Mouse (Mus musculus): ENCODE data around the gene Peak1. TPM values are rescaled to one million over a fixed set of nuclear protein-coding genes. Genes with fewer than 3 reads are reported as not detected.
"Not testable (repeated sequence)": the region's sequence is repeated elsewhere in the genome, so short reads cannot be mapped to it uniquely, and the experiment has no call there.

Gene Peak1
- polyA plus RNA-seq, 1 experiment: 14.4 TPM

DNA sequence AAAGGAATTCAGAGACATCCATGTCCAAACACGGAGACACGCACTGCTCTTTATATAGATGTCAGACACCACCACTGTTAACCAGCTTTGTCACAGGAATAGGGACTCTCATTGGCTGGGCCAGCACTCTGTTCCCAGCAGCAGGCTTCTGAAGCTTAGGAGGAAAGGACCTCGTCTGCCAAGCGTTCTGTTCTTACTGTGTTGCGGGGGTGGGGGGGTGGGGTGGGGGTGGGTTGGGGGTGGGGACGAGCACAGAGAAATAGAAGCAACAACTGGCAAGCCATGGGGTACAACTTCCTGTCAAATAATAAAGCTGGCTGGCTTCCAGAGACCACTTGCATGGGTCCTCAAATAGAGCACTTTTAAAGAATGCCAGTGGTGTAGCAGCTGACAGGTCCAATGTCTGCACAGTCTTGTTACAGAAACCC, 182.0 kb downstream of the Peak1 start:
- no peak overlapping the region for H3K4me3 ChIP-seq (ENCODE audit: insufficient read depth, poor library complexity, severe bottlenecking)
- TF ChIP-seq MAX (IDR thresholded peaks at IDR 0.05): no peak
- no peak for TF ChIP-seq CTCF (IDR thresholded peaks at IDR 0.05; ENCODE audit: control insufficient read depth, insufficient read depth, insufficient read length)
- no peak for TF ChIP-seq MYOD1 (IDR thresholded peaks at IDR 0.05; ENCODE audit: control insufficient read depth, insufficient read length, low read depth)
- no peak for TF ChIP-seq MYOG (IDR thresholded peaks at IDR 0.05; ENCODE audit: control insufficient read depth, extremely low read depth, insufficient read length)
- TF ChIP-seq FOSL1 (IDR thresholded peaks at IDR 0.05; ENCODE audit: insufficient read depth, low read length, poor library complexity, severe bottlenecking): no peak
- TF ChIP-seq USF1 (IDR thresholded peaks at IDR 0.05; ENCODE audit: low read depth): no peak
- no peak for TF ChIP-seq CEBPB (IDR thresholded peaks at IDR 0.05; ENCODE audit: low read depth)

DNA sequence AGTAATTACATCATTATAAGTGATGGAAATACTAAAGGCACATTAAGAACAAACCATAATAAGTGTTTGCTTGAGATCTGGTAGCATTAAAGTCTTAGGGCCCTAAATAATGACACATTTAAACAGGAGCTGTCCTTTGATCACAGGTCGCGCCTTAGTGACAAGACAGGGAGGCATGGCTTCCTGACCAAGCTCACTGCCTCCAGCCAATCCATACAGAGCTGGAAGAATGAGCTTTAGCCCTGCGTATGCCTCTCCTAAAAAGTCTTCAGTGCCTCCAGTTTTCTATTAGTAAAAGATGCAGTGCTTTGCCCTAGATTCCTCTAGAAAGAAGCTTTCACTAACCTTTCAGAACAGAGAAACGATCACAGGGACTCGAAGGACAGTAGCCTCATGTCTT, 182.6 kb downstream of the Peak1 start:
- no peak overlapping the region for H3K4me3 ChIP-seq (ENCODE audit: insufficient read depth, poor library complexity, severe bottlenecking)
- TF ChIP-seq FOSL1 (IDR thresholded peaks at IDR 0.05; ENCODE audit: insufficient read depth, low read length, poor library complexity, severe bottlenecking) (no peak), MAX (IDR thresholded peaks at IDR 0.05) (no peak), USF1 (IDR thresholded peaks at IDR 0.05; ENCODE audit: low read depth) (no peak)
- H3K79me3 ChIP-seq (ENCODE audit: low read depth): peaks cover 1% of the 10 kb centered on the region
- no peak overlapping the region for H3ac ChIP-seq (ENCODE audit: control insufficient read depth, insufficient read length, low read depth)
- peaks cover 13% of the 10 kb centered on the region for H3K36me3 ChIP-seq (ENCODE audit: control insufficient read depth, insufficient read depth)
- no peaks in the 10 kb centered on the region for H3K27me3 ChIP-seq (ENCODE audit: control insufficient read depth, insufficient read depth, insufficient read length)
- H3K79me2 ChIP-seq (ENCODE audit: control insufficient read depth, insufficient read depth): no peaks in the 10 kb centered on the region

More for the DNA sequence above, 182.0 kb downstream of the Peak1 start:
- Histone ChIP-seq H3K79me3 (ENCODE audit: low read depth) (no peaks in the 10 kb centered on the region), H3K27me3 (ENCODE audit: control insufficient read depth, insufficient read depth, insufficient read length) (no peaks in the 10 kb centered on the region), H3K36me3 (ENCODE audit: control insufficient read depth, insufficient read depth) (peaks cover 17% of the 10 kb centered on the region), H3ac (ENCODE audit: control insufficient read depth, insufficient read length, low read depth) (no peak overlapping the region), H3K79me2 (ENCODE audit: control insufficient read depth, insufficient read depth) (no peaks in the 10 kb centered on the region)

DNA sequence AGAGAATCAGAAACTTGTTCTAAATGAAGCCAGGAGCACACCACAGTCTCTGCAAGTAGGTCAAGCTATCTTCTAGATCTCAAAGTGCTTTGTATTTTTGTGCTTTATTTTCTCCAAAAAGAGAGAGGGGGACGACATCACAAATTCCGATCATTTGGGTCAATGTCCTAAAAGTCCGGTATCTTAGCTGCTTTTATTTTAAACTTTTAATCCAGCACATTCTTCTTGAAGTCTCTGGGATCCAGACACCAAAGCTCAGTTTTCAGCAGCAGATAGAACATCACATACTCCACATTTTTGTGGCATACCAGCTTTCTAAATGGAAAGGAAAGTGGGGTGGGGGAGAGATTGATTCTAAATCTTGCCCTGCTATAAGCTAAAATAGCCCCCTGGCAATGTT, 183.3 kb downstream of the Peak1 start:
- no peak overlapping the region for H3ac ChIP-seq (ENCODE audit: control insufficient read depth, insufficient read length, low read depth)
- no peaks in the 10 kb centered on the region for H3K79me2 ChIP-seq (ENCODE audit: control insufficient read depth, insufficient read depth)
- TF ChIP-seq CTCF (IDR thresholded peaks at IDR 0.05; ENCODE audit: control insufficient read depth, insufficient read depth, insufficient read length) (no peak), FOSL1 (IDR thresholded peaks at IDR 0.05; ENCODE audit: insufficient read depth, low read length, poor library complexity, severe bottlenecking) (no peak), CEBPB (IDR thresholded peaks at IDR 0.05; ENCODE audit: low read depth) (no peak), MYOD1 (IDR thresholded peaks at IDR 0.05; ENCODE audit: control insufficient read depth, insufficient read length, low read depth) (no peak), MAX (IDR thresholded peaks at IDR 0.05) (no peak), USF1 (IDR thresholded peaks at IDR 0.05; ENCODE audit: low read depth) (no peak), MYOG (IDR thresholded peaks at IDR 0.05; ENCODE audit: control insufficient read depth, extremely low read depth, insufficient read length) (no peak)
- H3K27me3 ChIP-seq (ENCODE audit: control insufficient read depth, insufficient read depth, insufficient read length): no peaks in the 10 kb centered on the region
- H3K36me3 ChIP-seq (ENCODE audit: control insufficient read depth, insufficient read depth): peaks cover 14% of the 10 kb centered on the region
- peaks cover 3% of the 10 kb centered on the region for H3K79me3 ChIP-seq (ENCODE audit: low read depth)
- H3K4me3 ChIP-seq (ENCODE audit: insufficient read depth, poor library complexity, severe bottlenecking): no peak overlapping the region

DNA sequence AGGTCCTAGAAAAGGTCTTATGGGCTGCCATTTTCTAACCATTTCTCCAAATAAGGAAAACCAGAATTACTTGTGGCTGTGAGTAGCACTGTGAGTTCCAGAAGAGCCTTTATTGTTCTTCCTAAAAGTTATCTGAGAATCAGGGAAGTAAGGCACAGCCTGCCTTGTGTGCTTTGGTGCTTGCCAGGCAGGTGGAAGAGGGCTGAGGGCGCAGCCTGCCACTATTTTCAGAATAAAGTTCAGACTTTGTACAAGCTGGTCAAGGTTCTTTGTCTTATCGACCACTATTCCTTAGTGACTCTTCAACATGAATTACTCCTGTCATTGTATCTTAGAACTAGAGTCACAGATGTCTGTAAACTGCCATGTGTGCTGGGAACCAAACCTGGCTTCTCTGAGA, 184.6 kb downstream of the Peak1 start:
- Histone ChIP-seq H3K36me3 (ENCODE audit: control insufficient read depth, insufficient read depth) (peaks cover 23% of the 10 kb centered on the region), H3ac (ENCODE audit: control insufficient read depth, insufficient read length, low read depth) (no peak overlapping the region), H3K4me3 (ENCODE audit: insufficient read depth, poor library complexity, severe bottlenecking) (no peak overlapping the region), H3K79me3 (ENCODE audit: low read depth) (peaks cover 3% of the 10 kb centered on the region), H3K27me3 (ENCODE audit: control insufficient read depth, insufficient read depth, insufficient read length) (no peaks in the 10 kb centered on the region), H3K79me2 (ENCODE audit: control insufficient read depth, insufficient read depth) (no peaks in the 10 kb centered on the region)
- TF ChIP-seq MYOD1 (IDR thresholded peaks at IDR 0.05; ENCODE audit: control insufficient read depth, insufficient read length, low read depth) (no peak), FOSL1 (IDR thresholded peaks at IDR 0.05; ENCODE audit: insufficient read depth, low read length, poor library complexity, severe bottlenecking) (no peak), CTCF (IDR thresholded peaks at IDR 0.05; ENCODE audit: control insufficient read depth, insufficient read depth, insufficient read length) (no peak), USF1 (IDR thresholded peaks at IDR 0.05; ENCODE audit: low read depth) (no peak), MAX (IDR thresholded peaks at IDR 0.05) (no peak), CEBPB (IDR thresholded peaks at IDR 0.05; ENCODE audit: low read depth) (no peak), MYOG (IDR thresholded peaks at IDR 0.05; ENCODE audit: control insufficient read depth, extremely low read depth, insufficient read length) (no peak)

DNA sequence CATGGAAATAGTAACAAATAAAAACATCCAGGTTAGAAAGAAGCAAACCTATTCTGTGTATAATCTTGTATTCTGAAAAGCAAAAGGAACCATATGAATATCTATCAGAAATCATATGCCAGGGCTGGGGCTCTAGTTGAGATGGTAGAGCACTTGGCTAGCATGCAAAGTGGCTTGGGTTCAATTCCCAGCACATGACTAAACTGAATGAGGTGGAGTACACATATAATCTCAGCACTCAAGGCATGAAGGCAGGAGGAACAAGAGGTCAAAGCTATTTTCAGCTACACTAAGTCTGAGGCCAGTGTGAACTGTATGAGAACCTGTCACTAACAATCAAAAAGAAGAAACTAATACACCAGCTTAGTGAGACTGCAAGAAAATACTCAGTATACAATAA, 187.0 kb downstream of the Peak1 start:
- TF ChIP-seq USF1 (IDR thresholded peaks at IDR 0.05; ENCODE audit: low read depth) (no peak), MYOD1 (IDR thresholded peaks at IDR 0.05; ENCODE audit: control insufficient read depth, insufficient read length, low read depth) (no peak), MYOG (IDR thresholded peaks at IDR 0.05; ENCODE audit: control insufficient read depth, extremely low read depth, insufficient read length) (no peak), MAX (IDR thresholded peaks at IDR 0.05) (no peak), CTCF (IDR thresholded peaks at IDR 0.05; ENCODE audit: control insufficient read depth, insufficient read depth, insufficient read length) (no peak), CEBPB (IDR thresholded peaks at IDR 0.05; ENCODE audit: low read depth) (no peak), FOSL1 (IDR thresholded peaks at IDR 0.05; ENCODE audit: insufficient read depth, low read length, poor library complexity, severe bottlenecking) (no peak)
- peaks cover 33% of the 10 kb centered on the region for H3K36me3 ChIP-seq (ENCODE audit: control insufficient read depth, insufficient read depth)
- H3K79me3 ChIP-seq (ENCODE audit: low read depth): peaks cover 3% of the 10 kb centered on the region
- H3K79me2 ChIP-seq (ENCODE audit: control insufficient read depth, insufficient read depth): no peaks in the 10 kb centered on the region
- no peak overlapping the region for H3K4me3 ChIP-seq (ENCODE audit: insufficient read depth, poor library complexity, severe bottlenecking)
- no peak overlapping the region for H3ac ChIP-seq (ENCODE audit: control insufficient read depth, insufficient read length, low read depth)
- H3K27me3 ChIP-seq (ENCODE audit: control insufficient read depth, insufficient read depth, insufficient read length): no peaks in the 10 kb centered on the region

DNA sequence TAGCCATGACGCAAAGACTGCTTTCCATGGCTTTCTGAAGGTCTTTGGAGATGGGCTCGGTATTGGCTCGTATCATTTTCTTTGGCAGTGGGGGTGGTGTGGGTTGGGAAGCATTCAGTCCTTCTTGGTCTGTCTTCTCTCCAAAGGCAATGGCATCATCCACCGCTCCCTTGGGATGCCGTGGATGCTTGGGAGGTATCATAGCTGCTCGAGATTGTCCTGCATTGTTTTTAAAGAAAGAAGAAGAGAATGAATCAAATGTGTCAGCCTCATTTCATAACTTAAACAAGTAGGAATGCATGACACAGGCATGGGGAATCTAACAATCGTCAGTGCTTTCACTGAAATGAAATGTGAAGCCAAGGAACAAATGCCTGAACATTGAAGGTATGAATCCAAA, 190.2 kb downstream of the Peak1 start:
- Histone ChIP-seq H3K79me2 (ENCODE audit: control insufficient read depth, insufficient read depth) (no peaks in the 10 kb centered on the region), H3K79me3 (ENCODE audit: low read depth) (peaks cover 3% of the 10 kb centered on the region), H3K27me3 (ENCODE audit: control insufficient read depth, insufficient read depth, insufficient read length) (no peaks in the 10 kb centered on the region), H3ac (ENCODE audit: control insufficient read depth, insufficient read length, low read depth) (no peak overlapping the region), H3K4me3 (ENCODE audit: insufficient read depth, poor library complexity, severe bottlenecking) (no peak overlapping the region), H3K36me3 (ENCODE audit: control insufficient read depth, insufficient read depth) (peaks cover 39% of the 10 kb centered on the region)
- TF ChIP-seq CEBPB (IDR thresholded peaks at IDR 0.05; ENCODE audit: low read depth): no peak
- TF ChIP-seq FOSL1 (IDR thresholded peaks at IDR 0.05; ENCODE audit: insufficient read depth, low read length, poor library complexity, severe bottlenecking): no peak
- no peak for TF ChIP-seq MYOG (IDR thresholded peaks at IDR 0.05; ENCODE audit: control insufficient read depth, extremely low read depth, insufficient read length)
- TF ChIP-seq MAX (IDR thresholded peaks at IDR 0.05): no peak
- no peak for TF ChIP-seq MYOD1 (IDR thresholded peaks at IDR 0.05; ENCODE audit: control insufficient read depth, insufficient read length, low read depth)
- TF ChIP-seq USF1 (IDR thresholded peaks at IDR 0.05; ENCODE audit: low read depth): no peak

DNA sequence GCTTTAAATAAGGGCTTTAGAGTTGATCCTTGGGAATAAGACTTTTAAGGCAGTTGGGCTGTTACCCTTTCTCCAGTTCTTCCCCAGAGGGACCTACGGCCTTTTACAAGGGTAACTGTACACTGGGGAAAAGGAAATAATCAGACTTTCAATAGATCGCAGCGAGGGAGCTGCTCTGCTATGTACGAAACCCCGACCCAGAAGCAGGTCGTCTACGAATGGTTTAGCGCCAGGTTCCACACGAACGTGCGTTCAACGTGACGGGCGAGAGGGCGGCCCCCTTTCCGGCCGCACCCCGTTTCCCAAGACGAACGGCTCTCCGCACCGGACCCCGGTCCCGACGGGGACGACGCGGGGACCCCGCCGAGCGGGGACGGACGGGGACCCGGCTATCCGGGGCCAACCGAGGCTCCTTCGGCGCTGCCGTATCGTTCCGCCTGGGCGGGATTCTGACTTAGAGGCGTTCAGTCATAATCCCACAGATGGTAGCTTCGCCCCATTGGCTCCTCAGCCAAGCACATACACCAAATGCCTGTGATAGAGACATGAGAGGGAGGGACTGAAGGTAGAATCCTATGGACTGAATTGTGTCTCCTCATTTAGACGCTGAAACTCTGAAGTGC, 194.3 kb downstream of the Peak1 start:
- not testable (repeated sequence) for H3K4me3 ChIP-seq (ENCODE audit: insufficient read depth, poor library complexity, severe bottlenecking)

More for the DNA sequence above, 194.3 kb downstream of the Peak1 start:
- H3ac ChIP-seq (ENCODE audit: control insufficient read depth, insufficient read length, low read depth); H3K79me3 ChIP-seq (ENCODE audit: low read depth); H3K79me2 ChIP-seq (ENCODE audit: control insufficient read depth, insufficient read depth); H3K27me3 ChIP-seq (ENCODE audit: control insufficient read depth, insufficient read depth, insufficient read length): not testable (repeated sequence)
- H3K36me3 ChIP-seq (ENCODE audit: control insufficient read depth, insufficient read depth): peaks cover 25% of the 10 kb centered on the region

All from C2C12 (cell line).